Mouse (Mus musculus) lung, embryonic 16.5 days (tissue): Measurements from ENCODE around the gene Fgfr2. TPM values are rescaled to one million over a fixed set of nuclear protein-coding genes. Genes with fewer than 3 reads are reported as not detected.

Experiments used
- ATAC-seq: fragments of 200-750 bp; cut with Nextera tagmentation; 2 replicates; pipeline ENCODE4 v1.8.0; 2017; ENCODE audit warnings: low read depth, mild to moderate bottlenecking, moderate library complexity
- H3K27ac ChIP-seq: fragments of 300-500 bp; sonication (generic); 2 replicates; pipeline ENCODE4 v1.5.1; 2014; ENCODE audit warnings: mild to moderate bottlenecking, control low read depth, low read length
- H3K27me3 ChIP-seq: fragments of 300-500 bp; sonication (generic); 2 replicates; pipeline ENCODE4 v1.6.1; 2014; ENCODE audit warnings: low read depth, low read length, mixed read lengths; ENCODE audit not compliant: control insufficient read depth, insufficient read depth
- H3K36me3 ChIP-seq: fragments of 300-500 bp; sonication (generic); 2 replicates; pipeline ENCODE4 v1.6.1; 2014; ENCODE audit warnings: low read length; ENCODE audit not compliant: control insufficient read depth, insufficient read depth
- H3K4me1 ChIP-seq: fragments of 300-500 bp; sonication (generic); replicated peaks from 2 replicates; pipeline ENCODE4 v1.6.1; 2014; ENCODE audit warnings: low read length, mixed read lengths; ENCODE audit not compliant: control insufficient read depth, insufficient read depth
- H3K4me2 ChIP-seq: fragments of 300-500 bp; sonication (generic); 2 replicates; pipeline ENCODE4 v1.6.1; 2014; ENCODE audit warnings: low read depth, low read length, control low read depth
- H3K4me3 ChIP-seq: fragments of 300-500 bp; sonication (generic); 2 replicates; pipeline ENCODE4 v1.5.1; 2014; ENCODE audit warnings: mild to moderate bottlenecking, low read length, control low read depth
- H3K9ac ChIP-seq: fragments of 300-500 bp; sonication (generic); 2 replicates; pipeline ENCODE4 v1.6.1; 2014; ENCODE audit warnings: low read length, control low read depth
- H3K9me3 ChIP-seq: fragments of 300-500 bp; sonication (generic); 2 replicates; pipeline ENCODE4 v1.6.1; 2016; ENCODE audit warnings: low read length; ENCODE audit not compliant: control insufficient read depth
- WGBS: fragments of 180-500 bp; shearing (Covaris S2); extraction: QIAGEN DNeasy Blood & Tissue Kit; methylation state at CpG from one replicate; pipeline ENCODE4 v1.1.7; 2014; 5-methylcytosine and 5-hydroxymethylcytosine counted together
- polyA plus RNA-seq: library from polyadenylated mRNA; unstranded; fragments of >200 nt; fragmentation: Nextera tagmentation; extraction: Ambion mirVana; gene quantifications from 2 replicates; pipeline ENCODE4 v1.2.1, GENCODE M21; 2015

The Fgfr2 gene
- polyA plus RNA-seq, 1 experiment from 2014 or later, result 175 TPM

- Histone ChIP-seq H3K27ac (no peak overlapping the region), H3K4me1 (no peaks in the 10 kb centered on the region), H3K27me3 (no peaks in the 10 kb centered on the region), H3K4me2 (no peak overlapping the region), H3K9ac (no peak overlapping the region), H3K9me3 (no peaks in the 10 kb centered on the region), H3K36me3 (no peaks in the 10 kb centered on the region), H3K4me3 (no peak overlapping the region)
- 78% methylated on average over 6 of the region's 6 CpGs for WGBS
- ATAC-seq, result no peak
Observed at GRCm38 (mm10) chr7:131817976-131818375, 1305.2 kb downstream of the Fgfr2 start.

GRCm38 (mm10) chr7:131816641-131817040 is 1306.5 kb downstream of the Fgfr2 start:
- Histone ChIP-seq H3K4me1 (no peaks in the 10 kb centered on the region), H3K9me3 (no peaks in the 10 kb centered on the region), H3K36me3 (no peaks in the 10 kb centered on the region), H3K27me3 (no peaks in the 10 kb centered on the region), H3K4me2 (no peak overlapping the region), H3K9ac (no peak overlapping the region), H3K27ac (no peak overlapping the region), H3K4me3 (no peak overlapping the region)
- no peak for ATAC-seq
- 67% methylated on average over 2 of the region's 2 CpGs for WGBS

GRCm38 (mm10) chr7:131812116-131812515 is 1311.0 kb downstream of the Fgfr2 start:
- H3K4me3 ChIP-seq, result no peak overlapping the region

GRCm38 (mm10) chr7:131810916-131811315 is 1312.2 kb downstream of the Fgfr2 start:
- Histone ChIP-seq H3K27me3 (no peaks in the 10 kb centered on the region), H3K4me2 (no peak overlapping the region), H3K4me3 (no peak overlapping the region), H3K9me3 (no peaks in the 10 kb centered on the region), H3K36me3 (no peaks in the 10 kb centered on the region), H3K9ac (no peak overlapping the region), H3K4me1 (no peaks in the 10 kb centered on the region), H3K27ac (no peak overlapping the region)
- ATAC-seq, result no peak
- WGBS, result 67% methylated on average over 4 of the region's 4 CpGs

More at GRCm38 (mm10) chr7:131812116-131812515, 1311.0 kb downstream of the Fgfr2 start:
- H3K4me2 ChIP-seq, result no peak overlapping the region
- H3K9me3 ChIP-seq, result no peaks in the 10 kb centered on the region
- H3K27ac ChIP-seq, result no peak overlapping the region
- no peaks in the 10 kb centered on the region for H3K4me1 ChIP-seq
- no peak overlapping the region for H3K9ac ChIP-seq
- ATAC-seq, result no peak
- no peaks in the 10 kb centered on the region for H3K36me3 ChIP-seq
- H3K27me3 ChIP-seq, result no peaks in the 10 kb centered on the region
- WGBS, result 71% methylated on average over 6 of the region's 6 CpGs

- Histone ChIP-seq H3K36me3 (no peaks in the 10 kb centered on the region), H3K4me1 (no peaks in the 10 kb centered on the region), H3K27me3 (no peaks in the 10 kb centered on the region), H3K27ac (no peak overlapping the region), H3K4me3 (no peak overlapping the region), H3K9ac (no peak overlapping the region), H3K4me2 (no peak overlapping the region), H3K9me3 (no peaks in the 10 kb centered on the region)
- no peak for ATAC-seq
- WGBS, result 33% methylated on average over 5 of the region's 5 CpGs
Observed at GRCm38 (mm10) chr7:131809584-131810181, 1313.5 kb downstream of the Fgfr2 start.

- Histone ChIP-seq H3K4me3 (no peak overlapping the region), H3K27ac (no peak overlapping the region), H3K9ac (no peak overlapping the region), H3K27me3 (no peaks in the 10 kb centered on the region), H3K36me3 (no peaks in the 10 kb centered on the region), H3K4me2 (no peak overlapping the region), H3K9me3 (no peaks in the 10 kb centered on the region), H3K4me1 (no peaks in the 10 kb centered on the region)
- 26% methylated on average over 2 of the region's 2 CpGs for WGBS
- ATAC-seq, result no peak
Observed at GRCm38 (mm10) chr7:131807257-131807656, 1315.9 kb downstream of the Fgfr2 start.

- no peak overlapping the region for H3K4me3 ChIP-seq
- H3K27ac ChIP-seq, result no peak overlapping the region
- H3K9me3 ChIP-seq, result no peaks in the 10 kb centered on the region
- WGBS, result 75% methylated on average over 9 of the region's 9 CpGs
- no peaks in the 10 kb centered on the region for H3K4me1 ChIP-seq
- no peak for ATAC-seq
- no peak overlapping the region for H3K4me2 ChIP-seq
- H3K36me3 ChIP-seq, result no peaks in the 10 kb centered on the region
- H3K27me3 ChIP-seq, result no peaks in the 10 kb centered on the region
- no peak overlapping the region for H3K9ac ChIP-seq
Observed at GRCm38 (mm10) chr7:131805525-131806202, 1317.5 kb downstream of the Fgfr2 start.

- 67% methylated on average over 6 of the region's 6 CpGs for WGBS
- no peak overlapping the region for H3K4me3 ChIP-seq
- H3K9ac ChIP-seq, result no peak overlapping the region
- H3K27ac ChIP-seq, result no peak overlapping the region
- no peaks in the 10 kb centered on the region for H3K36me3 ChIP-seq
- H3K4me1 ChIP-seq, result no peaks in the 10 kb centered on the region
- no peaks in the 10 kb centered on the region for H3K27me3 ChIP-seq
- no peak overlapping the region for H3K4me2 ChIP-seq
- H3K9me3 ChIP-seq, result no peaks in the 10 kb centered on the region
- ATAC-seq, result no peak
Observed at GRCm38 (mm10) chr7:131800416-131801045, 1322.6 kb downstream of the Fgfr2 start.

- H3K27me3 ChIP-seq, result no peaks in the 10 kb centered on the region
- 57% methylated on average over 6 of the region's 6 CpGs for WGBS
- H3K36me3 ChIP-seq, result no peaks in the 10 kb centered on the region
- H3K4me2 ChIP-seq, result no peak overlapping the region
- H3K4me1 ChIP-seq, result no peaks in the 10 kb centered on the region
- H3K4me3 ChIP-seq, result no peak overlapping the region
- no peak for ATAC-seq
- no peaks in the 10 kb centered on the region for H3K9me3 ChIP-seq
- H3K27ac ChIP-seq, result no peak overlapping the region
- H3K9ac ChIP-seq, result no peak overlapping the region
Observed at GRCm38 (mm10) chr7:131797161-131797560, 1326.0 kb downstream of the Fgfr2 start.
